Mouse (Mus musculus) telencephalon, adult 2 months (tissue): ENCODE measurements at regions not wholly inside any gene's neighbourhood (a gene's known extent, or its start where the extent isn't known, plus 50 kb on each side); places are given as distances from the start of the nearest gene placed in this dataset.
A peak's percentile ranks its signal among the peaks of the same experiment; 100 is the strongest.

Experiments
- DNase-seq: peaks from one replicate; pipeline ENCODE4 v3.0.0-alpha.2; 2011; ENCODE audit warnings: low read depth, low spot score

GRCm38 (mm10) chr6:28184781-28185180, 49.8 kb upstream of the Grm8 start:
- DNase-seq = peak; percentile 80
